Mouse (Mus musculus) midbrain, postnatal 0 days (tissue): Measurements from ENCODE around the gene Slc8a3. TPM values are rescaled to one million over a fixed set of nuclear protein-coding genes. Genes with fewer than 3 reads are reported as not detected.

Source experiments
- ATAC-seq: fragments of 200-750 bp; cut with Nextera tagmentation; 2 replicates; pipeline ENCODE4 v1.8.0; 2017; ENCODE audit warnings: moderate number of reproducible peaks, mild to moderate bottlenecking, moderate TSS enrichment, moderate library complexity; ENCODE audit not compliant: low FRiP score
- DNase-seq: peaks from one replicate; pipeline ENCODE4 v3.0.0-alpha.2; 2015; ENCODE audit warnings: low spot score
- H3K27ac ChIP-seq: fragments of 300-500 bp; sonication (generic); 2 replicates; pipeline ENCODE4 v1.5.1; 2014; ENCODE audit warnings: low read depth, mild to moderate bottlenecking, low read length, mixed read lengths
- H3K27me3 ChIP-seq: fragments of 300-500 bp; sonication (generic); 2 replicates; pipeline ENCODE4 v1.6.1; 2014; ENCODE audit warnings: low read length, control low read depth, mixed read lengths; ENCODE audit not compliant: insufficient read depth
- H3K36me3 ChIP-seq: fragments of 300-500 bp; sonication (generic); 2 replicates; pipeline ENCODE4 v1.6.1; 2014; ENCODE audit warnings: low read length, control low read depth, mixed read lengths; ENCODE audit not compliant: insufficient read depth
- H3K4me1 ChIP-seq: fragments of 300-500 bp; sonication (generic); 2 replicates; pipeline ENCODE4 v1.6.1; 2014; ENCODE audit warnings: mild to moderate bottlenecking, control low read depth, antibody characterized with exemption, low read length, mixed read lengths; ENCODE audit not compliant: insufficient read depth
- H3K4me2 ChIP-seq: fragments of 300-500 bp; sonication (generic); 2 replicates; pipeline ENCODE4 v1.6.1; 2014; ENCODE audit warnings: low read depth, mild to moderate bottlenecking, low read length, mixed read lengths; ENCODE audit not compliant: poor library complexity, severe bottlenecking
- H3K4me3 ChIP-seq: fragments of 300-500 bp; sonication (generic); 2 replicates; pipeline ENCODE4 v1.5.1; 2014; ENCODE audit warnings: low read depth, mild to moderate bottlenecking, low read length, moderate library complexity
- H3K9ac ChIP-seq: fragments of 300-500 bp; sonication (generic); replicated peaks from 2 replicates; pipeline ENCODE4 v1.6.1; 2014; ENCODE audit warnings: mild to moderate bottlenecking, low read length, moderate library complexity, mixed read lengths; ENCODE audit not compliant: poor library complexity, severe bottlenecking
- H3K9me3 ChIP-seq: fragments of 300-500 bp; sonication (generic); 2 replicates; pipeline ENCODE4 v1.6.1; 2016; ENCODE audit warnings: low read length, control low read depth
- CTCF ChIP-seq: IDR thresholded peaks from 2 replicates; pipeline ENCODE4 v1.5.1; 2016; ENCODE audit warnings: antibody characterized with exemption, mild to moderate bottlenecking
- WGBS: fragments of 180-500 bp; shearing (Covaris S2); extraction: QIAGEN DNeasy Blood & Tissue Kit; methylation state at CpG from one replicate; pipeline ENCODE4 v1.1.7; 2014; 5-methylcytosine and 5-hydroxymethylcytosine counted together
- polyA plus RNA-seq: library from polyadenylated mRNA; unstranded; fragments of >200 nt; fragmentation: Nextera tagmentation; extraction: Ambion mirVana; gene quantifications from 2 replicates; pipeline ENCODE4 v1.2.1, GENCODE M21; 2015
- total RNA-seq: library from RNA; depleted of rRNA; stranded (reverse); fragments of >200 nt; gene quantifications from 2 replicates; pipeline ENCODE4 v1.2.3, GENCODE M21; 2014

Gene Slc8a3
- total and polyA plus RNA-seq, 2 experiments from 2014 or later: 13.4 to 52.3 TPM

- Histone ChIP-seq H3K4me3 (no peak overlapping the region), H3K9ac (no peak overlapping the region), H3K27ac (no peak overlapping the region), H3K9me3 (no peaks in the 10 kb centered on the region), H3K36me3 (no peaks in the 10 kb centered on the region), H3K4me1 (no peaks in the 10 kb centered on the region), H3K27me3 (no peaks in the 10 kb centered on the region), H3K4me2 (no peak overlapping the region)
- WGBS: 92% methylated on average over 3 of the region's 3 CpGs
- no peak for DNase-seq
- no peak for TF ChIP-seq CTCF
- ATAC-seq: no peak
These were observed 144.6 kb downstream of the Slc8a3 start for GRCm38 (mm10) chr12:81188423-81188822.

DNA sequence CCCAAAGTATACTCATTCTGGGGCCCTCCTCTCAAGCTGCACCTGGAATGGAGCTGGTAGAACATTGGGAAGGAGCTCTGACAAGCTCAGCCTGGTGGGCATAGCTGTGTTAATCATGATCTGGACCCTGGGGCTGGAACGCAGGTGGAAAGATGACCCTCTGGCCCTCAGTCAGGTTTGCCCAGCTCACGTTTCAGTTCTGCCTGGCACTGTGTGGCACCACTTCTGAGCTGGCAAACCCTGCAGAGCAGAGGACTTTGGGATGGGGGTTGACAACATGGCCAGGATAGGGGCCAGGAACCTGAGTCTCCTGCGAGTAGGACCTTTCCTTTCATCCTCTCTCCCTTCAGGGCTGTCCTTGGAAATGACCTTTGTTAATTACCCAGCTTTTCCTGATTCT is 146.3 kb downstream of the Slc8a3 start:
- Histone ChIP-seq H3K9ac (no peak overlapping the region), H3K4me1 (no peaks in the 10 kb centered on the region), H3K27ac (no peak overlapping the region), H3K27me3 (no peaks in the 10 kb centered on the region), H3K36me3 (no peaks in the 10 kb centered on the region), H3K9me3 (no peaks in the 10 kb centered on the region), H3K4me2 (no peak overlapping the region), H3K4me3 (no peak overlapping the region)
- no peak for DNase-seq
- ATAC-seq: no peak
- TF ChIP-seq CTCF: no peak
- 89% methylated on average over 3 of the region's 3 CpGs for WGBS

- no peaks in the 10 kb centered on the region for H3K9me3 ChIP-seq
- no peaks in the 10 kb centered on the region for H3K36me3 ChIP-seq
- 97% methylated on average over 4 of the region's 4 CpGs for WGBS
- TF ChIP-seq CTCF: no peak
- ATAC-seq: no peak
- no peaks in the 10 kb centered on the region for H3K27me3 ChIP-seq
- H3K4me2 ChIP-seq: no peak overlapping the region
- no peak overlapping the region for H3K27ac ChIP-seq
- no peak overlapping the region for H3K4me3 ChIP-seq
- H3K9ac ChIP-seq: no peak overlapping the region
- DNase-seq: no peak
- no peaks in the 10 kb centered on the region for H3K4me1 ChIP-seq
These were observed 146.9 kb downstream of the Slc8a3 start for GRCm38 (mm10) chr12:81186081-81186480.

DNA sequence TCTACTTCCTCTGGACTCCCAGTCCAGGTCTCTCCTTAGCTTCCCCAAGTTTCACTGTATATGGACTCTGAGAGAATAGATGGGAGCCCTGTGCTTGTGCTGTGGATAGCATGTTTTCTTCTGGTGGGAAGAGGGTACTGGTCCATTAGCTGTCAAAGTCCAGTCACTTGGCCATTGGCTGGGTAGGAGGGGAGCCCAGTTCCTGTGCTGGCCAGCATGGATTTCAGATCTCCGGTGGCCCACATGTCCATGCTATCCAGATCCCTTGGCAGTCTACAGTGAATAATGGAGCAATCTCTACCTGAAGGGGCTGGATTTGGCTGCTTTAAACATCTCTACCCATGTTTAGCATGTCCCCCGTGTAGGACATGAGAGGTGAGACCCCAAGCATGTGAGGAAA is 148.0 kb downstream of the Slc8a3 start:
- ATAC-seq: no peak
- WGBS: 93% methylated on average over 2 of the region's 2 CpGs

DNA sequence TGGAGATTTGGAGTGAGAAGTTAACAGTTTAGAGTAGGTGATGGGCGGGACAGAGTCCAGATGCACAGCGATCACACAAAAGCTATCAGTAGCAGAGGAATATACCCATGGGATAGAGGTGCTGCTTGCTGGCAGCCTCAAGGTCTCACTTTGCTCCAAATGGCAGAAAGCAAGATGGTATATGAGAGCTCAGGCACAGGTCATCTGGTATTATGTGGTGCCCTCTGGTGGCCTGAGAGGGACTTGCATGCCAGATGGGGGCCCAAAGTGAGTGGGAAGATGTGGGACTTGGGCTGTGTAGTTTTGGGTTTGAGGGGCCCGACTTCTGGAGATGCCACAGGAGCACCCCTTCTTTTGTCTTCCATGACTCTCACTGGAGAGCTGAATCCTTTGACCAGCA is 150.9 kb downstream of the Slc8a3 start:
- ATAC-seq (no peak; the same call in 1 of the 2 replicates), DNase-seq (peak; percentile 50)
- Histone ChIP-seq H3K27me3 (no peaks in the 10 kb centered on the region), H3K36me3 (no peaks in the 10 kb centered on the region), H3K4me1 (no peaks in the 10 kb centered on the region), H3K4me2 (no peak overlapping the region), H3K27ac (no peak overlapping the region), H3K9me3 (no peaks in the 10 kb centered on the region), H3K4me3 (no peak overlapping the region), H3K9ac (no peak overlapping the region)
- 55% methylated on average over 3 of the region's 3 CpGs for WGBS
- peak; percentile 84 for TF ChIP-seq CTCF

More for the DNA sequence above, 148.0 kb downstream of the Slc8a3 start:
- Histone ChIP-seq H3K9me3 (no peaks in the 10 kb centered on the region), H3K4me3 (no peak overlapping the region), H3K36me3 (no peaks in the 10 kb centered on the region), H3K27me3 (no peaks in the 10 kb centered on the region), H3K4me2 (no peak overlapping the region), H3K27ac (no peak overlapping the region), H3K9ac (no peak overlapping the region), H3K4me1 (no peaks in the 10 kb centered on the region)
- TF ChIP-seq CTCF: no peak
- no peak for DNase-seq

DNA sequence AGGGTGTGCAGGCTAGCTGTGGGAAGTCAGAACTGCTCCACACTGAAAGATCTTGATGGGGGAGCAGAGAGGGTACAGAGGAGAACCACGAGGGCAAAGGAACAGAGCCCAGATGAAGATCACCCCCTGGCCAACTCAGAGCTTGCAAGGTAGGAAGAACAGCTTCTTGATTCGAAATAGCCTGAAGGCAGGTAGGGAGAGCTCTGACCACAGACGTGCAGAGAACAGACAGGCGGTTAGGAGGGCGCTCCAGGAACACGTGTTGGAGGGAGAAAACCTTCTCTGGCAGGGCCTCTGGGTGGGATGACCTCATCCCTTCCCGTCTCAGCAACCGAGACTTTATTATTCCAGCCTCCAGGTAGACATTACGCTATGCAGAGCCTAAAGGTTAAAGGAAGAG is 157.7 kb downstream of the Slc8a3 start:
- Histone ChIP-seq H3K27ac (no peak overlapping the region), H3K4me1 (no peaks in the 10 kb centered on the region), H3K9me3 (no peaks in the 10 kb centered on the region), H3K4me3 (no peak overlapping the region), H3K36me3 (no peaks in the 10 kb centered on the region), H3K9ac (no peak overlapping the region), H3K4me2 (no peak overlapping the region), H3K27me3 (no peaks in the 10 kb centered on the region)
- ATAC-seq: no peak
- no peak for DNase-seq
- WGBS: 55% methylated on average over 9 of the region's 9 CpGs
- TF ChIP-seq CTCF: no peak
